Mouse (Mus musculus) bone marrow, adult 2 months (tissue): ENCODE results near the gene Tm4sf19.

ENCODE experiments used
- CTCF ChIP-seq: fragments of 200-500 bp; IDR thresholded peaks from 2 replicates; pipeline ENCODE4 v1.5.1; 2011; ENCODE audit warnings: low read length, control low read depth; ENCODE audit not compliant: control insufficient read depth, insufficient read depth
- POLR2A ChIP-seq: fragments of 200-500 bp; IDR thresholded peaks from 2 replicates; pipeline ENCODE4 v1.6.1; 2011; ENCODE audit warnings: low read depth, mild to moderate bottlenecking, control low read depth, low read length, borderline replicate concordance; ENCODE audit not compliant: control insufficient read depth

DNA sequence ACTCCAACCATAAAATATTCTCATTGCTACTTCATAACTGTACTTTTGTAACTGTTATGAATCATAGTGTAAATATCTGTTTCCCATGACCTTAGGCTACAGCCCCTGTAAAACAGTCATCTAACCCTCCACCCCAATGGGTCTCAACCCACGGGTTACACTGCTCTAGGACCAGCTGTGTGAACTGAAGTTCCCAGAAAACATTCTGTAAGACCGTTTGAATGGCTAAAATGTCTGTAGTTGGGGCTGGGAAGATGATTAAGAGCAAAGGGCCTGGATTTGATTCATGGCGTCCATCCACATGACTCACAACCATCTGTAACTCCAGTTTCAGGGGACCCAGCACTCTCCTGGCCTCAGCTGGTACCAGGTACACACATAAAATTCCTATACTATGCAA, 2.1 kb upstream of the Tm4sf19 start:
- TF ChIP-seq POLR2A (no peak), CTCF (no peak)
